Comparison of ENCODE assay signal across 9 mouse cellular contexts in the genomic region with DNA sequence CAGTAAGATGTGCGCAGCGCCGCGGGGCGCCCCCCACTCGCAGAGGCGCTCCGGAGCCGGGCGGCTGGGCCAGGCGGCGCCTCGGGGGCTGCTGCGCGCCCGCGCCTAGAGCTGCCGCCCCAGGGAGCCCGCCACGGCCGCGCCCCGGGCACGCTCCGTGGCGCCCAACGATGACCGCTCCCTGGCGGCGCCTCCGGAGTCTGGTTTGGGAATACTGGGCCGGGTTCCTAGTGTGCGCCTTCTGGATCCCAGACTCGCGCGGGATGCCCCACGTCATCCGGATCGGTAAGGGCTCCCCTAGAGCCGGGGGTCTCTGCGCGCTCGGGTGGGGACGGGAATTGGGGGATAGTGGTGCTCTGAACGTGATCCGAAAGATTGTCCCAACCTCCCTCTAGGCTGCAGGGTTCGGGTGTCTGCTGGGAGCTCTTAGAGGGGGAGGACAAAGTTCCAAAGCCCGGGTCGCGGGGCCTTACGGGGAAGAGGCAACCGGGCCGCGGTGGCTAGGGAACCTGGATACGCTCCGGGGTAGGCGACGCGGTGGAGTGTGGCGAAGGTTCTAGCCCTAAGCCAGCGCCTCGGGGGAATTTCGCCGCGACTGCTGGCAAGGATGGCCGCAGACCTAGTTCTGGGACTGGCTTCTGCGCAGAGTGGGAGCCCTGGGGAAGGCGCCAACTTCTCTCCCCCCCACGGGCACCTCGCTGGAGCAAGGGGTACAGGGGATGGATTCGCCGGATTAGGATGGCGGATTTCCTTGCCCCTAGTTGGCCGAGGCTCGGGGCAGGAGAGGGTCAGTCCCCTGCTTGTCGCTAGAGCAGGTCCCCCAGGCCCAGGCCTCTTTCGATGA. TPM values are rescaled to one million over a fixed set of nuclear protein-coding genes. Genes with fewer than 3 reads are reported as not detected.
DNase-seq lines count a peak whose midpoint lies in the region; ATAC-seq and TF ChIP-seq lines count a peak whose summit lies in the region.
"Had no signal": no experiment of that assay in that cellular context is flagged by ENCODE, and none has a peak within 500 bp of the region (broad histone marks: within the 10 kb centered on the region; RNA-seq: fewer than 3 reads in every experiment).

A gene (plus strand): TSS at position 40 of the 844 bp plus-strand sequence.

- peak within 1 kb of the TSS; percentile 15 for H3K4me3 ChIP-seq in lung, embryonic 14.5 days (ENCODE audit: low read depth, low read length)

- WGBS in lung, embryonic 14.5 days: under 1% methylated on average over 77 of the region's 77 CpGs

- TF ChIP-seq CTCF in lung, embryonic 14.5 days (IDR thresholded peaks at IDR 0.05; ENCODE audit: low read depth): no peak

- no peaks in the 10 kb centered on the region for H3K4me1 ChIP-seq in lung, embryonic 14.5 days (ENCODE audit: insufficient read depth)

- H3K36me3 ChIP-seq in lung, embryonic 14.5 days (ENCODE audit: insufficient read depth): no peaks in the 10 kb centered on the region

- H3K9me3 ChIP-seq in lung, embryonic 14.5 days (ENCODE audit: low read depth, low read length): no peaks in the 10 kb centered on the region

- H3K9ac ChIP-seq in lung, embryonic 14.5 days: no peak within 1 kb of the TSS

- H3K4me2 ChIP-seq in lung, embryonic 14.5 days: peak within 1 kb of the TSS; percentile 48

- no peak within 1 kb of the TSS for H3K27ac ChIP-seq in lung, embryonic 14.5 days (ENCODE audit: low read depth)

- peak; percentile 41; the same call in 1 of the 2 replicates for ATAC-seq in lung, embryonic 14.5 days (ENCODE audit: insufficient read depth)

- DNase-seq in adrenal gland, postnatal 10 days: peak; percentile 9
- DNase-seq in adrenal gland, adult 8-10 months: no peak
- DNase-seq in lung, embryonic 14.5 days: no peak
- no peak for DNase-seq in lung, postnatal 14 days
- peak in 1 of 2 experiments; percentile 49 for DNase-seq in left cerebral cortex, postnatal 10 days (ENCODE audit: extremely low spot score in 1 of 2, low spot score in 2 of 2)
- peak; percentile 41 for DNase-seq in retina, postnatal 1 day
- no peak for DNase-seq in cerebellum, adult 11-12 months
- no peak for DNase-seq in ovary, postnatal 36 days (ENCODE audit: low spot score)

- H3K27me3 ChIP-seq in lung, embryonic 14.5 days (ENCODE audit: insufficient read depth, low read length): peaks cover 100% of the 10 kb centered on the region

- intact Hi-C loops in left cerebral cortex, postnatal 10 days (cut with DNase I): loop anchor here (2.0 to 10.0 kb wide), 2 partner anchors 212 to 354 kb away; no protein-coding TSS in a partner anchor

RNA-seq across cellular contexts. Expression of the gene that starts here (rescaled TPM):
- total RNA-seq in adrenal gland, postnatal 10 days (2021): under 1 TPM; 0.15 to 0.21 TPM
- total RNA-seq in adrenal gland, adult 8-10 months (2022): under 1 TPM; 0.52 to 0.64 (median 0.60) TPM
- 0.01 TPM in 1 of 2 replicates, not detected in the other for polyA plus RNA-seq in lung, embryonic 14.5 days (2014; fragmentation: Nextera tagmentation; extraction: Ambion mirVana)
- 10 to 100 TPM; 56.4 to 56.5 TPM for total RNA-seq in left cerebral cortex, postnatal 10 days (2021)
- total RNA-seq: neutrophil, adult 5-6 weeks had no signal

Comparison
In these comparisons a context has a peak if more than half of its experiments do, and no peak if none do; other contexts are left out.
1. RNA of the gene that starts here (total RNA-seq): 56.4 to 56.5 TPM in left cerebral cortex, postnatal 10 days; 0.52 to 0.64 TPM in adrenal gland, adult 8-10 months and 0.15 to 0.21 TPM in adrenal gland, postnatal 10 days; every median in the first group is over 10 times any median in the second.
2. Peak in DNase-seq in adrenal gland, postnatal 10 days; RNA of the gene not detected or under 1 TPM.
3. Peak in ATAC-seq, H3K4me3 ChIP-seq and H3K4me2 ChIP-seq in lung, embryonic 14.5 days; RNA of the gene not detected or under 1 TPM.